Mouse (Mus musculus) CH12.LX (cell line): Measurements from ENCODE around the gene Clba1.

Experiments used
- JUND ChIP-seq: conservative IDR thresholded peaks from 2 replicates; pipeline ENCODE4 v1.6.1; 2011; ENCODE audit warnings: low read depth, low read length, improper control_type of control experiment
- SIN3A ChIP-seq: IDR thresholded peaks from 2 replicates; pipeline ENCODE4 v1.6.1; 2012; ENCODE audit warnings: low read length, improper control_type of control experiment, inconsistent platforms

- TF ChIP-seq SIN3A (peak; percentile 84), JUND (no peak)
These were observed at the start of gene Clba1 for GRCm38 (mm10) chr12:112808587-112809364.
